Mouse (Mus musculus) left cerebral cortex, postnatal 4 days (tissue): ENCODE measurements at regions not wholly inside any gene's neighbourhood (a gene's known extent, or its start where the extent isn't known, plus 50 kb on each side); places are given as distances from the start of the nearest gene placed in this dataset.

Experiments used
- DNase-seq: peaks from one replicate; pipeline ENCODE4 v3.0.0-alpha.2; 2022
- intact Hi-C: fragments of 180-260 bp; cut with DNase I; formaldehyde crosslinking; loops from one replicate; pipeline ENCODE4 v1.15.1; 2025

DNA sequence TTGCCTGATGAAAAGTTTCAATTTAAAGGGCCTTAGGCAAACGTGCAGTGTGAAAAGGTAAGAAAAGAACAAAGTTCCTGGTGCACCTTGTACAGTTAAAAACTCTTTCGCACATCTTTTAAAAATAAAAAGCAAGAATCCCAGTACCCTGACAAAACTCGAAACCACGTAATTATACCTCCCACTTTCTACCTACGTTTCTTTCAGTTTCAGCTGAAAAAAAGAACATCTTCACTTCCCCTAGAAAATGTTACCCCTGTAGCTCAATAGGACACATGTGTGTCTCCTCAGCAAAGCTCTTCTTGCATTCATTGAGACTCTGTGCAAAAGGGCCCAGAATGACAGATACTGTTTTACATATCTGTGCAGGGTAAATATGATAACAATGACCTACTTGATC lies 113.2 kb downstream of the Spry2 start:
- DNase-seq, result no peak
- intact Hi-C loops, result no loop called here

DNA sequence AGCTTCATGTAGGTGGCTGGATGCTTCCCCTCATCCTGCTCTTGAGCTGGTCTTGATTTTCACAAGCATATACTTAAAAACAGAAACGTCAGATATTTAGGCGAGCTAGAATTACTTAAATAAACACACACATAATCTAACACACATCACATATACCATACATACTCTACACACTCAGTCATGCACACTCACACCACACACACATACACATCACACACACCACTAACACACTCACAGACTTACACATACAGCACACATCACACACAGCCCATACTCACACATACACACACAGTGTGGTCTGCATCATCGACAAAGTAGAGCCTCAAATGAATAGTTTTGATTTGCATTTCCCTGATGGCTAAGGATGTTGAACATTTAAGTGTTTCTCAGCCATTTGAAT lies 116.9 kb downstream of the Spry2 start:
- intact Hi-C loops, result no loop called here
- DNase-seq, result no peak

DNA sequence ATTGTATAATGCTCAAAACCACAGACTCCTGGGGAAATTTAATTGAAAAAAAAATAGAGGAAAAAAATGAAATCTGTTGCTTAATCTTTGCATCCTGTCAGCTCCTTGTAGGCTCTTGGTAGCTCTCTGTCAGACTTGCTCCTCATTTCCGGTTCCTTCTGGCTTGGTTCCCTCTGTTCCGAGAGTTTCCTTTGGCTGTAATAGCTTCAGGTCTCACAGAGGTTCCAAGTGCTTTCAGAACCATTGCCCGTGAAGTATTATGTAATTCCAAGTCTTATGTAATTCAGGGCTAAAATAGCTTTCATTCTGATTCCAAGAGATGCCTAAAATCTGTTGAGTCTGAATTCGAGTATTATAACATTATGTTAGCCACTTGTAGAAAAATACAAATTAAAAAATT lies 117.3 kb downstream of the Spry2 start:
- DNase-seq, result no peak
- intact Hi-C loops, result no loop called here

DNA sequence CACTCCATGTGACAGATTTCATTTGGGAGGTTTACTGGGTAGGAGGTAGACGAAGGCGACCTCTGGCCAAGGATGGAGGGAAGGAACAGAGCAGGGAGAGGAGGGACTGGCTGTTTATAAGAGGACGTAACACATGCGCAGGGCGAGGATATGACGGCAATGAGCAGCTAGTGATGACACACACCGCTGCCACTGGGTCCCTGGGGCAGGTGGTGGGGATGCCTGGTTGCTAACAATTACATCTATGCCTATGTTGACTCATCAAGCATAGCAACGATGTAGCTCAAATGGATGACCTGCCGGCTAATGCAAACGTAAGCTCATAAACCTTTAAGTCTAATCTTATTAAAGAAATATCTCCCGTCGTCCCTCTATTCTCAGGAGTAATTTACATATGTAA lies 122.9 kb downstream of the Spry2 start:
- intact Hi-C loops, result no loop called here
- DNase-seq, result no peak

DNA sequence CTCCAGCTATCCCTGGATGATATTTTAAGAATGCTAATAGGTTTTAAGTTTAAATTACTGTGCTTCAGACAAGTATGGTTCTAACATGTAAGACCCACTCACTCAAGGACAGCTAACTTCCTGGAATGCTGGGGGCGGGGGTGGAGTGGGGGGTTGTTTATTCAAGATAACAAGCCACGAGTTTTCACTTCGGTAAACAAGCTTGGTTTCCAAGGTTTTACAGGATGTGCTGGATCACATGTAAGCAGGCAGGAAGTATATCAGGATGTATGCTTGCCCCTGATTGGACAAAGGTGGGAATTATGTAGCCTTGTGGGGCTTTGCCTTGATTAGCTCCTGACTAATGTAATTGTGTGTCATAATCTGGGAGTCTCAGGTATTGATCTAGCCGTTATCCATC lies 129.5 kb downstream of the Spry2 start:
- no peak for DNase-seq
- intact Hi-C loops, result no loop called here

DNA sequence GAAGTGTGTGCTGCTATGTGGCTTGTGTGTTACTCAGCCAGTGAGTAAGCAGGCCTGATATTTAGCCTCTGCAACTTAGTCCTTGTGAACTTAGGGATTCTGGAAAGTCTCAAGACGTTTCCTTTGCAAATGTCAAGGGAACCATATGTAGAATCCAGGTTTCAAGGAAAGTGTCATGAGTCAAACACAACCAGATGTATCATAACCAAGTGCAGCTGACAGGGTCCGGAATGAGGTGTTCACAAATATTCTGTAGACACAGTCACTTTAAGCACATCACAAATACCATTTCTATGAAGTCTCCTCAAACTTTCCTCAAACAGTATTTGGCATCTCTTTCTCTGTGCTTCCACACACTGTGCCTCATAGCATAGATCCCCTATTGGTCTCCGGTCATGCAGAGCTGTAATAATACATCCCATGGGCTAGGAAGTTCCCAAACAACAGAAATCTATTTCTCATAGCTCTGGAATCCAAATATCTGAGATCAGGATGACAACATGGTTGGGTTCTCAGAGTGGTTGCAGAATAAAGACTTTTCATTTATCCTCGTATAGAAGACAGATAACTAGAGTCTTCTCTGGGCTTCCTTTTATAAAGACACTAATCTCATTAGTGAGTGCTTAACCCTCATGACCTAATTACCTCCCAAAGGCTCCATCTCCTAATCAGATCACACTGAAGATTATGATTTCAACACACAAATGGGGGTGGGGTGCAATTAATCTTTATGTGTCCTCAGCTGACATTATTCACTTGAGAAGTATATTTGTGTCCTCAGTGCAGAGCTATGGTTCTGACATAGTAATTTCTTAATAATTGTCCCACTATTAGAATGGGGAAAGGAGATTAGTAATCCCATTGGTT lies 143.9 kb downstream of the Spry2 start:
- intact Hi-C loops, result no loop called here
- DNase-seq, result no peak

DNA sequence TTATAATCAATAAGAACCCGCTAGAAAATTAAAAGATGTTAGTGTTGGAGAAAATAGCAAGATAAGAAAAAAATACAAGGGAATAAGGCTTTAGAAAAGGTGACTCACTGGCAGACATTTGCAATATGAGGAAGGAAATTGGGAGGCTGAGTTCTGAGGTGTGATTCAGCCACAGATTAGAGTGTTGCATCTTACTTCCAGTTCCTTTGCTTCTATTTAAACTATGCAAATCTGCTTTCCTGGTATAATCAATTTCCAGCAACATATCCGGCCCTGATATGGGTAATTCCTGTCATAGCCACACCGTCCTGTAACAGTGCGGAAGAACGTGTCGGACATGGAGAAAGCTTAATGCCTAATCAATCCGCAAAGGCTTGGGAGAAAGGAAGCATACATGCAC lies 144.9 kb downstream of the Spry2 start:
- intact Hi-C loops, result no loop called here
- DNase-seq, result no peak

DNA sequence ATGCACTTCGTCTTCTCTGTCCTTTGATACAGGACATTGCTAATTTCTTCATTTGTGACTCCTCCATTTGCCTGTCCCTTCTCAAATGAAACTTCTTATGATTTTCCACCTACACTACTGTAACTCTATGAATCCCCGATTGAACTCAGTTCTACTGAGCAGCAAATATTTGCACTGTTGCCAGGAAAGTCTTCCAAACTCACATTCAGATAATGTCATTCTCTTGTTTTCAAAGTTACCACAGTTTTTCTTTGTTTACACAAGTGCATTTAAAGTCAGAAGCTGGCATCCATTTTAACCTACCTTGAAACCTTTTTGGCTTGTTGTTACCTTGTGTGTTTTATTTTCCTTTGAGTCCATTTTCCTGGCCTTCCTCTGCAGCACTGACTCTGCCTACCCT lies 152.0 kb downstream of the Spry2 start:
- intact Hi-C loops, result no loop called here
- DNase-seq, result no peak

DNA sequence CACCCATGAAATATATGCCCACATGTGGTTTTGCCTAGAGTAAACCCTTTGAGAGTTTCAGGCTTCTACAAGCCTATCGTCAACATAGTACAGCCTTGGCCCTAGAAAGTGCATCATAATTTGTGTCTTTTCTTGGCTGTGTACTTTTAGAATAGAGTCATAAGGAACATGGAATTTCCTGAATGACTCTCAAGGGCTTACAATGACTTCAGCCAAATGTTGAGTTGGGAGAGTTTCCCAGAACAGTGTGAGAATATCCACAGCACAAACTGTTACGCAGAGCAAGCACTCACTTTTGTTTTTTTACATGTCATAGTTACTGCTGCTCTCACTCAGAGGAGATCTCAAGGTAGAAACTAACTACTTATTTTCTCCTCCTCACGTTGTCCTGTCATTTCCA lies 152.5 kb downstream of the Spry2 start:
- intact Hi-C loops, result no loop called here
- DNase-seq, result no peak

DNA sequence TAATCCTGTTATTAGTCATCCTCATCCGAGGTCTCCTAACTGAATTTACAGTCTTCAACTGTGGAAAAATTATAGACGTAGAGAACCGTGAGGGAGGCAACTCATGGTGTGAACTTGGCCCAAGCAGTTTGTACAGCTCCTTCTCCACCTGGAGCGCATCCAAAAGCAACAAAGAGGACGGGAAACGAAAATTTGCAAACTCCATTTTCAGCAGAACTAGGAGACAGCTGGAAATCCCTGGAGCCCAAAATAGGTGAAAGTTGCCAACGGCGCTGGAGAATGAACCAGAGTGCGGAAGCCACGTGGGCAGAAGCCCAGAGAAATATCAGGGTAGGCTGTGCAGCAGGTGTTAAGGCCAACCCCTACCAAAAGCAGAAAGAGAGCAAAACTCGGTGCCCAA lies 155.7 kb downstream of the Spry2 start:
- peak; percentile 39 for DNase-seq
- intact Hi-C loops, result no loop called here

DNA sequence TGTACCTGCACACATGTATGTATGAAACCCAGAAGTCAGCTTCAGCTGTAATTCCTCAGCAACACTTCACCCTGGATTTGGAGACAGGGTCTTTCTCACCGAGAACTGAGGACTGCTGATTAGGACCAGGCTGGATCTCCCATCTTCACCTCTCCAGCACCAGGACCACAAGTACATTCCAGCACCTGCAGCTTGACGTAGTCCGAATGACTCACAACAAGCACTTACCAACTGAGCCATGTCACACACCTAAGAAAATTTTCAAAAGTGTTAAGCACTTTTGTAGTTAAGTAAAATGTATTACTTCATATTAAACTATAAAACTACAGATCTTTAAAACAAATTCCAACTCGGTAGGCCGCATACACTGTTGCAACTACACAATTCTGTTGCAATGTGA lies 158.1 kb downstream of the Spry2 start:
- intact Hi-C loops, result no loop called here
- no peak for DNase-seq

DNA sequence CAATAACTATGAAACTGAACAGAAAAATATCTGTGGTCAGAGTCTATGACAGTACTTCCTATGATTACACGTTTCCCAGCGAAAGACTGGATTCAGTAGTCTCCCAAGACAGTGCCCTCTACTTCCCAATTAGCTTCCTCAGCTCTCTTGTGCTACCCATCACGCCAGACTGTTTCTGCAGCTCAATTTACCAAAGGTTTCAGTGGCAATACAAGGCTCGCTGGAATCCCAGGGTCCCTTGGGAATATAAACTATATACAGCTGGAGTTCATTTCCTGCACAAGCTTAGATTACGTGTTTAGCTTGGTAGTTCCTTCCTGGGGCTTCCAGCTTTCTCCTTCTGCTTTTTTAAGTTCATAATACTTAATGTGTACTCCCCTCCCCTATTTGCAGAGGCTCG lies 160.3 kb downstream of the Spry2 start:
- intact Hi-C loops, result no loop called here

DNA sequence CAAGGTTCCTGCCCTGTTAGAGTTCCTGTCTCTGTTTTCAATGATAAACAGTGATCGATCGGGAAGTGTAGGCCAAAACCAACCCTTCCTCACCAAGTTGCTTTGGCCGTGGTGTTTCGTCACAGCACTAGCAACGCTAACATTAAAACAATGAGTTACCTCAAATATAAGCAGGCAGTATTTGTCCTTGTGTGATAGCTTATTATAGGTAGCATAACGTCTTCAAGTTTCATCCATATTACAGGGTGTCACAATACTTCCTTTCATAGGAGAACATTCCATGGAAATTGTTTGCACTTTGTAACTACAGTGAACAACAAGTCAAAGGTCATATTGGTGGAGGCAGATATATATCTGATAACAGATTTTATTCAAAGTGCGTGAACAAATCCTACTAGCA lies 162.3 kb downstream of the Spry2 start:
- DNase-seq, result no peak
- intact Hi-C loops, result loop anchor here (5.0 kb wide), 2 partner anchors 163 to 252 kb away; partner anchors contain the start of gene Spry2

More for the DNA sequence above, 160.3 kb downstream of the Spry2 start:
- no peak for DNase-seq

DNA sequence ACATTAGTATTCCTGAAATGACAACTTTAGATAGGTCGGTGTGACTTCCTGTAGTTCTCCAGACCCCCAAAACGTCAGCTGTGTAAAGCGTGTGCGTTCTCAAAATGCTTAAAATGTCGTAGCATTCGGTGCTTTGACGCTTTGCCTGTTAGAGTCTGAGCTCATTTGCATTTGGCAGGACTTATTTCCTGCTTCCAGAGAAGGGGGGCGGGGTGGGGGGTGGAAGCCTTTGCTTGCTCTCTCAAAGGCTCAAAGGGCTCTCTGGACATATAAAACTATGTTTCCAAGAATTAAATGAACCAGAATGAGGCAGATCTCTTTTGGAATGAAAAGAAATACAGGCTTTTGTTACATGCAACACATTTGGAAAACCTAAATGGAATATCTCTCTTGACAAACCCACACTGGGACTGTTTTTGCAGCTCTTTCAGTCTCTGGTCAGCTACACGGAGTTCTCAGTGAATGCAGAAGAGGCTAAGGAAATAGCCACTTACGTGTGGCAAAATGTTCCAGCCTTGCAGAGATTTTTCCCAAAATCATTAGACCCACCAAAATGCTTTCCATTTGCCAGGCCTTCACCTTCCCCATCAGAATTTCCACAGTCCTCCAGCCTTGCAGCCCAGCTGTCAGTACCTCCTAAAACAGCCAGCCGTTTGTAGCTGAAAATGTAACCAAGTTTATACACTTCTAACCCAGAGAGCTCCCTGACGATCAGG lies 163.4 kb downstream of the Spry2 start:
- intact Hi-C loops, result loop anchor here (5.0 kb wide), 2 partner anchors 164 to 251 kb away; partner anchors contain the start of gene Spry2

DNA sequence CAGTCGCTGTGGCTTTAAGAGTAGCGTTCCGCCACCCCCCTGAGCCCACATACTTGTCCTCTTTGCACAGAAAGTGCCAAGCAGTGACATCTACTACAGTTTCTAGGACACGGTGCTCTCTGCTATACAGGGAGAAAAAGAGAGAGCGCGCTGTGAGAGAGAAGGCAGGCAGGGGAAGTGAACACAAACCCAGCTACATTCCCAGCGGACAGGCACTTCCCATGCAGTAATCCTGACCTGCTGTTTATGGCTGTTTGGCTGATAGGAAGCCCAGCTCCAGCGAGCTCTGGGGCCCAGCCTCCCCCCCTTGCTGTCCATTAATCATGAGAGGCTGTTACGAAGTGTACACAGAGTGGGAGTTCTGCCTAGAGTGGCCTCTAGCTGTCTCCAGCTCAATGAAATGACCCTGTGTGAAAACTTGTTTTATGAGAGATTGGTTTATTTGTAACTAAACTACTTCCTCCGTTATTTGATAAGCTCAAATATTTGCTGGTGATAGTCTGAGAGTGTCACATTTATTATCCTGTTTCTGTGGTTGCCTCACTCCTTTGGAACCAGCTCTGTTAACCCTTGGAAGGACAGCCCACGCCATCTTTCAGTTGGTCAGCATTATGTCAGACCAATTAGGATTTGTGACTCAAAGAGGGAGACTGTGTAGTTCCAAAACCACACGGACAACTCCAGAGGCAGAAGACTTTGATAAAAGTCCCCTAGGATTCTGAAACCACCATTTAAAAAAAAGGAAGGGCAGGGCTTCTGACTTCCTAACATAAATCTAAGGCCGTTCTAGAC lies 164.2 kb downstream of the Spry2 start:
- intact Hi-C loops, result loop anchor here (5.0 kb wide), 2 partner anchors 165 to 250 kb away; partner anchors contain the start of gene Spry2
- DNase-seq, result peak; percentile 82

More for the DNA sequence above, 163.4 kb downstream of the Spry2 start:
- peak; percentile 71 for DNase-seq

DNA sequence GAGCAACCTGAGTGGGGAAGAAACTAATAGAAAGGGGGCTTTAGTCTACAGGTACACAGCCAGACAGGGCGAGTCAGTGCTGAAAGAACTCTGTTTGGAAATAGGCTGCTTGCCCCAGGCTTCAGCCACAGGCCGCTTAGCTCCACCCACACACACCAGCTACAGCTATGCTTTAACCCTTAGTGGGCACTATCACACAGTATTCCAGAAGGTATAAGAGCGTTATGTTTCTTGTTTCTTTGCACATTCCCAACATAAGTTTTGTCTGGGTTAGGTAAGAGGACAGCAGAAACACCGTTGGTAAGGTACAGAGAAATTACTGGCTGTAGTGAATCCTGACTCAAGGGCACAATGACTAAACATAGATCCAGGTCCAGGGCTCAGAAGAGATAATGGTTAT lies 165.8 kb downstream of the Spry2 start:
- DNase-seq, result peak; percentile 58
- intact Hi-C loops, result loop anchor here (5.0 kb wide), 2 partner anchors 167 to 248 kb away; partner anchors contain the start of gene Spry2

DNA sequence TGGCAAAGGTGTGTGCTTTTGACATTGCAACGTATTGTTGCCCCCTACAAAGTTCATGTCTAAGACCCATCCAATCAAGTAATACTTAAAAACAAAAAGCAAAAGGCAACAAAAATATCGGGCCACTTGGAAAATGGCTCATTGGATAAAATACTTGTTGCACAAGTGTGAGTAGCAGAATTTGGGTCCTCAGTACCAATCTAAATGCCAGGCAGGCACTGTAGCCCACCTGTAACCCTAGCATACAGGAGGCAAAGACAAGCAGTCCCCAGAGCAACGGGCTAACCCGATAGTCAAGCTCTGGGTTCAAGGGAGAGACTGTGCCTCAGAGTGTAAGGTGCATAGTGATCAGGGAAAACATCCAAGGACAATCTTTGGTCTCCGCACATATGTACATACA lies 167.8 kb downstream of the Spry2 start:
- no peak for DNase-seq
- intact Hi-C loops, result no loop called here

DNA sequence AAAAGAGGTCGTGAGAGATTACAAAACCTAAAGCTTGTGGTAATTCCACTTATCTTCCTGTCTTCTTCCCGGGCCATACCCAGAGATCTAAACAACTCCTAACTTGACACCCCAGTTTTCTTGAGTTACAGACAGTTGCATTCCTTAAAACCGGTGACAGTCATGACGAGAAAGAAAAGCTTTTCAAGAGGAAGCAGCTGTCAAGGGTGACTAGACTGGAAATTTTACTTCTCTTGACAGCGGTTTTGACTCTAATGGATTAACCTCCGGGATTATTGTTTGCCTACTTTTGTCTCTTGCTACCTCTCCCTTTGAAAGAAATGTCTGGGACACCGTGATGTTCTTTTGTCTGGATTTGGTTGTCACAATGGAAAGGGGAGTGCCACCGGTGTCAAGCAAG lies 170.9 kb downstream of the Spry2 start:
- intact Hi-C loops, result no loop called here
- DNase-seq, result no peak

DNA sequence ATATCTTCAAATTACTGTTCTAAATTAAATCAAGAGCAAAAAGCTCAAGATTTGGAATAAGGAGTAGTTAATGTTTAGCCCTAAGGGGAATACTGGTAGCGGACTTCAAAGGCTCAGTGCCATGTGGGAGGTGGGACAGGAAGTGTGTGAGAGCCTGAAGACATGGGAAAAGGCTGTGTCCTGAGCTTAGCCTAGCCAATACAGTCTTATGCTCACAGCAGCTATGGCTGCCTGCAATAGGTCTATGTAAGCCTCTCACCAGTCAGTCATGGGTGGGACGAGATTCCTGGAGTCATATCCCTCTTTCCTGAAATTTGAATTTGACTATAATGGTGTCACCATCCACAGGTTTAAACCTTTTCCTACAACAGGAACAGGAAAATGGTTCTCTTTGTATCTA lies 173.7 kb downstream of the Spry2 start:
- intact Hi-C loops, result no loop called here
- no peak for DNase-seq

DNA sequence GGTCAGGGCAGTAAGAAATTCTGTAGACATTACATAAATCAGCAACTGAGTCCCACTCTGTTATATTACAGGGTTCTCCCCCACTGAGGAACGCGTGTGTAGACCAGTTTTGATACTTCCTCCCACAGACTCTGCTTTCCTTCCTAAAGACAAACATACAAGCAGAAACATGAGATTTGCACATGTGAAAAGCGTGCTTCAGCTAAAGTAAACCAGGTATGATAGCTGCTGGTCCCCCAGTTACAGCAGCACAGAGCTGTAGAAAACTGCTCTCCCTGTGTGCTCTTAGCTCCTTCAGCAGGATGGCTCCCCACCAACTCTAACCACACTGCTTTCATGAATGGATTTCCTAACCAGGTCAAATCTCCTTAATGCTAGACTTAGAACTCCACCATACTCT lies 175.0 kb downstream of the Spry2 start:
- no peak for DNase-seq
- intact Hi-C loops, result no loop called here

DNA sequence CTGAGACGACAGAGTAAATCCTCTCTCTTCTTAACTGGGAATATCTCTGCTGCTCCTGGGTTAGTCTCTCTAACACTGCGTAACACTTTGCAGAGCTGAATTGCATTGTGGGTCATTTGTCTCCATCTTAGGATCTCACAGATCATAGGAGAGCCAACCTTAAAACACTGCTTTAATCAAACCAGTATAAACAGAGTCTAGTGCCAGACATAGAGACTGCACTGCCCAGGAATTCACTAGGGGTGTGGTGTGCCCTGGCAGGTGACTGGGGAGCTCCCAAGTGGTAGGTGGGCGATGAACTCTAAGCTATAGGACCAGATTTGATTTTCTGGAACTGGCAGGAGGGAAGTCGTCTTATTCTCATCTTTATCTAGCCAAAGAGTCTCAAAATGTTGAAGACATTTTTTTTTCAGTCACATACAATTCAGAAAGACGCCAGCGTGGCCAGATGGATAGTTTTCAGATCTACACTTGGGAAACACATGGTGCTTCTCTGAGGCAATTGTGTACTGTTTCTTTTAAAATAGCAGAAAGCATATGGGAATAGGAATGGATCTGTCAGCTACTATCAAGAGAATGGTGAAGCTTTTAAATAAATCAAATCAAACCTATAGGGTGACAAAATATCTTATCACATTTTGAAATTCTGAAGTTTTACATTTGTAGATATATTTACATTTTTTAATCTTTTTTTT lies 175.7 kb downstream of the Spry2 start:
- intact Hi-C loops, result no loop called here
- no peak for DNase-seq
